Mouse (Mus musculus) cerebellum, adult 18-20 months (tissue): ENCODE measurements around the gene Tmem201.

Experiments used
- DNase-seq, 2 experiments: peaks; one replicate each; pipeline ENCODE4 v3.0.0; 2021

Gene Tmem201

DNA sequence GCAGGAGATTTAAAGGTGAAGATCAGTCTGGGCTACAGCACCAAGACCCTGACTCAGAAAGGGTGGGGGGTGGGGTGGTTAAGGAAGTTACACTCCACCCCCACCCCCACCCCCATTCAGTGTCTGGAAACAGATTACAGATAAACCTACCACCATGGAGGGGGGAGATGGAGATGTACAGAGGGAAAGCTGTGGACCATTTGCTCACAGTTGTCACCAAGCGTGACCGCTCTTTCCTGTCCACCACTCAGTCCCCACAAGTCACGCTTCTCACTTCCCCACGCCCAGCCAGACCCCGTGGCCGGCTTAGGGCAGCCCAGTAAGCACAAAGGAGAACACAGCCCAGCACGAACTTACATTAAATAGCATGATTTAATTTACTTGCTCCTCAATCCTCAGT, 6.3 kb upstream of the Tmem201 start:
- DNase-seq: no peak

DNA sequence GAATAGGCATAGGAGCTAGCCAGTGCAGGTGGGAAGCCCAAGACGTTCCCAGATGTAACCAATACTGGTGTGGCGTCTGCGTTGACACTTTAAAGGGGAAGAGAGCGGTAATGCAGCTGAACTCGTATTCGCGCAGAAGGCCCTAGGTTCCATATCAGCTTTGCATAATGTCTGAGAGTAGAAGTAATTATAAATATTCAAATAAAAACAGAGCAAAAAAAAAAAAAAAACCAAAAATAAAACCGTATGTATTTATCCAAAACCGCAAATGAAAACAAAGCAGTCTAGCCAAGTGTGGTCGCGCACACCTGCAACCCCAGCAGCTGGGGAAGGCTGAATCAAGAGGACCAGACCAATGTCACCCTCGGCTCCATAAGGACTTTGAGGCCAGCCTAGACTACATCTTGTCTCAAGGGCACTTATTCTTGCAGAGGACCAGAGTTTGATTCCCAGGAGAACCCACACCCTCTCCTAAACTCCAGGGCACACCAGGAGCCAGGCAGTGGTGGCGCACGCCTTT, 4.2 kb upstream of the Tmem201 start:
- DNase-seq: no peak

- no peak for DNase-seq
Measured at GRCm38 (mm10) chr4:149740301-149740700, 2.5 kb upstream of the Tmem201 start.

DNA sequence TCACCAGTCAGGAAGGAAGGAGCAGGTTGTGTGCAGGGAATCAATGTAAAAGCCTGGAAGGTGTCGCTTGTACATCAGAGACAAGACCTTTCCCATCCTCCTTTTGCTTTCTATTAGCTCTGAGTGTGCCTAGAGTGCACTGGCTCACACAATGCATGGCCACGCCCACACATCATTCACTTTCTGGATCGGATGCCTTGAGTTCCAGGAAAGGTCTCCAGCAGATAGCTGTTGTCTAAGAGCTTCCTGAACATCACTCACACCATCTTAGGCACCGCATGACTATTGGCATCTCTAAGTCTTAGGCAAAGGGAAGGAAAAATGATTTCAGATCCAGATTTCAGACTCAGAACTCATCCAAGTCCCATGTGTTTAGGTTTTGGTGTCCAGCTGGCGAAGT, 1.6 kb upstream of the Tmem201 start:
- no peak for DNase-seq

DNA sequence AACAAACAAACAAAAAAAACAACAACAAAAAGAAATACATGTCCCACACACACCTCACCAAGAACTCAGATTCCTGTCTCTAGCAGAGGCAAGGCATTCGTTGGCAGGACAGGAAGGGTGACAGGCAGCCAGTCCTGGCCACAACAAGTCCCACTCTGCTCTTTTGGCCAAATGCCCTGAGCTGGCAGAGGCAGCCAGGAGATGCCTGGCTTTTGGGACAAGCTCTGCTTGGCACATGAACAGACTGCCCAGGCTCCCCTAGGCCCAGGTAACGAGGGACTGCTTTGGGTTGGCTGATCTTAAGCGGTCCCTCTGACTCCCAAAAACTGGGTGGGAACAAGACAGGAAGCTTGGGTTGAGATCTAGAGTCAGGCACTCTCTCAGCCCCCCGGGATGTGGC, 1.3 kb downstream of the Tmem201 start:
- DNase-seq: peak; percentile 95 to 97

DNA sequence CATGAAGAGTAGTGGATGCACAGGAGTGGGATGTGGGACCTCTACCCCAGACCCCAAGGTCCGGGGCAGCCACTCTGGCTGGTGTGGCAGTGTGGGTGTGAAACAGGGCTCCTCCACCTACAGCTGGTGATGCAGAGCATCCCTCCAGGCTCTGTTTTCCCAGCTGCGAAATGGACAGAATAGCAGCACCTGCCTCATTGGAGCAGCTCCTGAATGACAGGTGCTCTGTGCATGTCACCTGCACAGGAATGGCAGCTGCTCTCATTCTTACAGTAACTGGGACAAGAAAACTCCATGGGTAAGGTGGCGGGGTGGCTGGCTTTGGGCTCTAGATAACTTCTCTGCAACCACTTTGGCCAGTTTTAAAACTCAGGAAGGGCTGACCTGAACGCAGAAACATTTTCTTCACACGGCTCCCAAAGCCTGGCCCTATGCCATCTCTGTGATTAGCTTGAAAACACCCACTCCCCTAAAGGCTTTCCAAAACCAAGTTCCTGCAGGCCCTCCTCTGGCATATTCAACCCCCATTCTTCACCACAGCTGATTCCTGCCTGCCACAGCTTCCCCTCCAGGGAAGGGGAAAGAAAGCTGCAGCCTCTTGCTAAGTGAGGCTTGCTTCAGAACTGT, 2.1 kb downstream of the Tmem201 start:
- peak; percentile 26 to 57 for DNase-seq

GRCm38 (mm10) chr4:149734730-149735475, 2.9 kb downstream of the Tmem201 start:
- peak; percentile 85 to 88 for DNase-seq

DNA sequence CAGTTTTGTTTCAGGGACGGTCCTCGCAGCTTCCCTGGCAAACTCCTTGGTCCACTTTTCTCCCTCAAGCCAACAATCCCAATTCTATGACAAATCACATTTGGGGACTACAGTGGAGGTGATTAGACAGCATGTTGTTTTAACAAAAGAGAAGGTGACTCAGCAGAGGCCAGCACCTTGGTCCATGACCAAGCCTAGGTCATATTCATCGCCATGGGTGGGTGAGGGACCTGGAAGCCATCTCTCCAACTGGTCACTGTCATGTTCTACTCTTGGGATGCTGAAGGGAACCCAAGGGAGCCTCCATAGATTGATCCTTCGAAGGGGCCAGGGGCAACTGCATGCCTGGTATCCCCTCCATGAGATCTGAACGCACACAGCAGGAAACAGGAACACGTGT, 3.6 kb downstream of the Tmem201 start:
- DNase-seq: peak; percentile 24 to 33

DNA sequence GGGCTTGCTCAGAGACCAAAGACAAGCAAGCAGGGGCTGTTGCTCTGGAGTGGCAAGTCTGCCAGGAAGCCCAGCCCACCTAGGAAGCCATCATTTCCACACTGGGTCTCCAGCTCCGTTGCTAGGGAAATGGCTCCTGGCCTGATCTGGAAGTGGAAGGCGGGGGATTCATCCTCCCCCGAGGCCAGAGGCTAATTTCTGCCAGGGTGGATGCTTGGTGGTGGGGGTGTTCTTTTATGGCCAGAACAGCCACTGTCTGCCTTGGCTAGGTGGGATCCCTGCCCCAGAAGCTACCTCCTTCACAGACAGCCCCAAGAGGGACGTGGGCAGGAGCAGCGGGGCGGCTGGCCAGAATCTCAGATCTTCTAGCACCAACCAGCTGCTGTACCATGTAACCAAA, 4.1 kb downstream of the Tmem201 start:
- peak; percentile 13 to 51 for DNase-seq

- peak in 1 of 2 experiments; percentile 33 for DNase-seq
Measured at GRCm38 (mm10) chr4:149732800-149733199, 5.0 kb downstream of the Tmem201 start.

DNA sequence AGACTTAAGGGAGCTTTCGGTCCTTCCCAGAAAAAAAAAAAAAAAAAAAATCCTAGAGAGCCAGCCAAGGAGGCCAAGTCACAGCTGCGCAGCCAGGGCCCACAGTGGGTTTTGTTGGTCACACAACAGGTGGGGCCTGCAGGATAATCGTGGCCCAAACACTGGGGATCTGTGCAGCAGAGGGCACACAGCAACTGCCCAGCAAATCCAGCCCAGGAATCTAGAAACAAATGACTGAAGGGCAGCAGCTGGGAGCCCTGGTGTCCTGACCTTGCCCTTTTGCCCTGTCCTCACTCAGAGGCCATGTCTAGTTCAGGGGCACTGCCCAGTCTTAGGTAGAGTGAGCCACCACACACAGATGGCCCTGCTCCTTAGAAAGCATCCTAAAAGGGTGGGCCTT, 5.5 kb downstream of the Tmem201 start:
- DNase-seq: no peak

DNA sequence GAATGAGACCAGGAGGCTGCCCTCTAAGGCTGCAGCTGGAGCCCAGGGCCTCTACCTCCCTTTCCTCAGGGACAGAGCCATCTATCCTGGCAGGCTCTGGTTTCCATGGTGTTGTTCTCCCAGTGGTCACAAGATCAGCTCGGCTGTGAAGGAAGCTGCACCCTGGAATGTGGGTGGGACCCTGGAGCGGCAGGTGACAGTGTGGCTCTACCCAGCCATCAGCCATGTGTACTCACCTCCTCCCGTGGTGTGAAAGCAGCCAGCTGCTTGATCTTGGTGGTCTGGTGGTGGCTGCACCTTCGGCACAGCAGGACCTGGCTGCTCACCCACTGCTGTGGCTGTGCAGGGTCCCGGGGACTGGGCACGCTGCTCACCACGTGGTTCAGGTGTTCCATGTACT, 7.0 kb downstream of the Tmem201 start:
- no peak for DNase-seq

DNA sequence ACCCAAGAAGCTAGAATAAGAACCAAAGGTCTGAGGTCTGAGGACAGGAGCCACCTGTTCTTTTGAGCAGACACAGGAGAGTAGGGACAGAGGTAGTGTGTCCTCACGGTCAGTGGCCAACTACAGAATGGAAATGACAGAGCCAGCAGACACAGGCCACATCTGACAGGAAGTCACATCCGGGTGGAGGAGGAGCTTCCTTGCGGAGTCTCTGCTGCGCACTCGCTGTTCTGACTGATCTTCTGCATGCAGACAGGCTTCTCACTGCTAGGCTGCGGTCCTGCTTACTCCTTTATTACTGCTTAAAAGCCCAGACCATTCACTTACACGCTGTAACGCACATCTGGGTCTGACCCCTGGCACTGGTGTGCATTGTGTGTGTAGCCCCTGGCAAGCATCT, 9.0 kb downstream of the Tmem201 start:
- no peak for DNase-seq

- DNase-seq: peak in 1 of 2 experiments; percentile 36
Measured at GRCm38 (mm10) chr4:149727636-149728035, 10.2 kb downstream of the Tmem201 start.

DNA sequence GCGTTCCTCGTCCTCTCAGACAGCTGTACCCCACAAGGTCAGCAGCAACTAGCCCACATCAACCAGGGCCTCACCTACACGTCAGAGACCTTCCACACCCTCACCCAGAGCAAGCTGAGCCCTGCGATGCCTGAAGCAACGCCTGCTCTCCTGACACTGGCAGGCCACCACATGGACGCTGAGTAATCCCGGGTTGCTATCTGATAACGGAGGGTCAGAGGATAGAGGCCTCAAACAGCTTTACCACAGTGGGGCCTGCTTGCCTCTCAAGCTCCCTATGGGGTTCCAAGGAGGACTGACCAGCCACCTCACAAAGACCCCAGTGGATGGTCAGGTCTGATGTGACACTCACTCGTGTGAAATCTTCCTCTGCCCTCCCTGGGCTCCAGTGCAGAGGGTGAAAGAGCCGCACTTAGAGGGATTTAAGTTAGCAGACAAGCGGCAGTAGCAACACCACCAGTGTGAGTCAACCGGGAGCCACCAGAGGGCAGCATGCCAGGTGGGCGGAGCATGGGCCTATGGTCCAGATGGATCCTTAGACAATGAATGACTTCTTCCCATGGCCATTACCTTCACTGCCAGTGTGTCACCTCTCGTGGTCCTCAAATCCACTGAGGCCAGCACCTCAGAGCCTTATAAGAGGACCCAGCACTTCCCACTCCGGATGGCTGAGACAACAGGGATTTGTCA, 12.0 kb downstream of the Tmem201 start:
- DNase-seq: peak; percentile 95 to 96

- peak in 1 of 2 experiments; percentile 39 for DNase-seq
Measured at GRCm38 (mm10) chr4:149724916-149725470, 12.9 kb downstream of the Tmem201 start.

DNA sequence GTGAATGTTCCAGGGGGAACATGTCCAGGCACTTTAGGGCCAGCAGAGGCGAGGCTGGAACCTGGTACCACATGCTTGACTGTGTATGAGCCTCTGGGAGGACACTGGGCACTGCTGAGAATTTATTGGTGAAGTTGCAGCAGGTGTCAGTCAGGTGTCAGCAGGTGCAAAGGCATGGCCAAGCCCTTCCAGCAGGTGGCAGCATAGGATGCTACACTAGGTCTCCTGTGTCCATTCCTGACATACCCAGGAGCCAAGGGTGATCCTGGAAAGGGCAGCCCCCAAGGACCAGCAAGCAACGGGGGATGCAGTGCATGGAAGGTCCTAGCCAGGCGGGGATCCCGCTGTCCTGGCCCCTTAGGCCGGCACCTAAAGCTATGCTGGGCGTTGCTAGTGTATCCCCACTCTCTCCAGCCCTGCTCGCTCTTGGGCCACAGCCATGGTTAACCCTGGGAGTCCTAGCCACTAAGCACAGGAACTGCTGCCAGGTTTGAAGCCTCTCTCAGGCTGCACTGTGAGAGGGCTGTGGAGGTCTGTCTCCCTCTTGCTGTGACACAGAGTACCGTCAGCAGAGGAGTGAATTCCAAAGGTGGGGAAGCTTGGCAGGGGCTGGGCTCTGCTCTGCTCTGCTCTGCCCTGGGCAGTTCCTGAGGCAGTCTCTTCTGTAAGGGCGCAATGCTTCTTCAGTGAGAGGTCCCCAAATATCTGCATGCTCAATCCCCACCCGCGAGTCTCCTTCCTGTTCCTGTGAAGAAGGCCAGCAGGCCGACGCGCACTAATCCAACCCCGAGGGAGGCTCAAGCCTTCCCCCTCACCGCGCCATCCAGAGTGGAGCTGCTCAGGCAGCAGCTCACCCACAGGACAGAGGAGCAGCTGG, 13.8 kb downstream of the Tmem201 start:
- peak; percentile 91 for DNase-seq

GRCm38 (mm10) chr4:149723021-149723390, 14.8 kb downstream of the Tmem201 start:
- no peak for DNase-seq

GRCm38 (mm10) chr4:149722104-149723020, 15.5 kb downstream of the Tmem201 start:
- peak in 1 of 2 experiments; percentile 54 for DNase-seq

DNA sequence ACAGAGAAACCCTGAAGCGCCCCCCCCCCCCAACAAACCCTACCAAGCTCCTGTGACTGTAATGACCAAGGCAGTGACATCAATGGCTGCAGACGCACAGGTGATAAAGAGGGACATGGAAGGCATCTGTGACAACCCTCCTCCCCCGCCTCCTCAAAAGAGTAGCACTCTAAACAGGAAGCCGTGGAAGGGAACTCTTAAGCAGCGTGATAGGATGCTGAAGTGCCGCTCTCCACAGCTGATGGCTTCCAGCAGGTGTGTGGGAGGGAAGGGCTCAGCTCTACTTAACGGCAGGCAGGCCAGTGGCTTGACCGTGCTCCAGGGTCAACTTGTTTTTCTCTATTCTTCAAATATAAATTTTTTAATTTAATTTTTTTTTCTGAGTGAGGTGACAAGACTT, 16.7 kb downstream of the Tmem201 start:
- DNase-seq: no peak

GRCm38 (mm10) chr4:149719686-149720085, 18.2 kb downstream of the Tmem201 start:
- DNase-seq: peak; percentile 68 to 76
